Mouse (Mus musculus) testis, adult 2 months (tissue): ENCODE results near the gene Spink8. TPM values are rescaled to one million over a fixed set of nuclear protein-coding genes. Genes with fewer than 3 reads are reported as not detected.

ENCODE experiments used
- H3K27ac ChIP-seq: fragments of 200-500 bp; 2 replicates; pipeline ENCODE4 v1.5.1; 2012; ENCODE audit warnings: low read depth, low read length; ENCODE audit not compliant: control insufficient read depth, insufficient read depth
- H3K27me3 ChIP-seq: fragments of 200-500 bp; 2 replicates; pipeline ENCODE4 v1.6.1; 2012; ENCODE audit warnings: mild to moderate bottlenecking, low read length, moderate library complexity; ENCODE audit not compliant: control insufficient read depth, insufficient read depth
- H3K36me3 ChIP-seq: fragments of 200-500 bp; 2 replicates; pipeline ENCODE4 v1.6.1; 2012; ENCODE audit warnings: mild to moderate bottlenecking, low read length; ENCODE audit not compliant: control insufficient read depth, insufficient read depth
- H3K4me1 ChIP-seq: fragments of 200-500 bp; 2 replicates; pipeline ENCODE4 v1.6.1; 2012; ENCODE audit warnings: low read length; ENCODE audit not compliant: control insufficient read depth, insufficient read depth
- H3K4me3 ChIP-seq: fragments of 200-500 bp; 2 replicates; pipeline ENCODE4 v1.5.1; 2012; ENCODE audit warnings: low read depth, mild to moderate bottlenecking, low read length, moderate library complexity, mixed read lengths; ENCODE audit not compliant: control insufficient read depth
- CTCF ChIP-seq: fragments of 200-500 bp; IDR thresholded peaks from 2 replicates; pipeline ENCODE4 v1.5.1; 2012; ENCODE audit warnings: low read depth, mild to moderate bottlenecking, inconsistent platforms, low read length, moderate library complexity; ENCODE audit not compliant: control insufficient read depth, insufficient read depth, insufficient replicate concordance
- POLR2A ChIP-seq: fragments of 200-500 bp; IDR thresholded peaks from 2 replicates; pipeline ENCODE4 v1.6.1; 2012; ENCODE audit warnings: low read depth, mild to moderate bottlenecking, inconsistent platforms, low read length, moderate library complexity; ENCODE audit not compliant: control insufficient read depth
- polyA plus RNA-seq: library from polyadenylated mRNA; depleted of rRNA; stranded (reverse); fragments of >200 nt; gene quantifications from 2 replicates; pipeline ENCODE4 v1.2.3, GENCODE M21; 2012; rRNA removed

Spink8 gene
- polyA plus RNA-seq, 1 experiment: 0.58 TPM

DNA sequence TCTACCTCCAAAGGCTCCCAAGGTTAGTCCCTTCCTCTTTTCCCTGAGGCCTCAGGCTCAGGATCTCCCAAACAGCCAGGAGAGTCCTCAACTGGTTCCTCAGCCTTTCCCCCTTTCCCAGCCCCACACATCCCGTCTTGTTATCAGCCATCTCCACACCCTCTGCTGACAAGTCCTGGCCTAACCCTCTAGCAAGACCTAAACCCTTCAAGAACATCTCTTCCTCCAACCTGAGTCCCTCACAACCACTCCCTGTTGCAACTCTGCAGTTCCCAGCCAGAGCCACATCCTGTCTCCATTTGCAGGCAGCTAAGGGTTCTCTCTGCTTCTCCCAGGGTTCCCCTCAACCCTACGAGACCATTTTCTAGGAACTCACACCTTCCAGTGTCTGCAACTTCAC lies 54.1 kb downstream of the Spink8 start:
- H3K27ac ChIP-seq: no peak overlapping the region
- TF ChIP-seq POLR2A: no peak
- TF ChIP-seq CTCF: no peak
- H3K36me3 ChIP-seq: no peaks in the 10 kb centered on the region
- H3K27me3 ChIP-seq: no peaks in the 10 kb centered on the region
- no peak overlapping the region for H3K4me3 ChIP-seq
- peaks cover 4% of the 10 kb centered on the region for H3K4me1 ChIP-seq

DNA sequence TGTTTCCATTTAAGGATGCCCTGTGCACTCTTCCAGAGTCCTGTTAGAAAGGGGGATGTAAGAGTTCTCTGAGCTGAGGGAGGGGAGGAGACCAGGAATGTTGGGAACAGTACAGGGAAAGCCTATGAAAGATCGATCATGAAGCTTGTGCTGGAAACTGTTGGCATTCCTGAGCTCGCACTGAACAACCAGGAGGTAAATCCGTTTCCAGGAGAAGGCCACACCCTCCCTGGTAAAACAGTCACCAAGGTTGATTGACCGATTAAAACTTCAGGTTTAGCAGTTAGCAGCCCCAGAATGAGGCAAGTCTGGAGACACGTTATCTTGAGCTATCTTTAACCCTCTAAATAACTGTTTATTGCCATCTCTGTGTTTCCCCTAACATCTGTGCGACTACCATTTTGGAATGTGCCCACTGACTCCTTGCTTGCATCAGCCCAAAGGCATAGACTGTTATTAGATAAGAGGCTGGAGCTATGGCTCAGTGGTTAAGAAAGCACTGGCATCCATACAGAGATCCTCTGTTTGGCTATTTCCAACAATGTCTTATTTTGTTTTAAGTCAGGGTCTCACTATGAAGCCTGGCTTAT lies 59.0 kb downstream of the Spink8 start:
- no peak overlapping the region for H3K27ac ChIP-seq
- TF ChIP-seq POLR2A (no peak), CTCF (no peak)
- H3K36me3 ChIP-seq: no peaks in the 10 kb centered on the region
- peaks cover 7% of the 10 kb centered on the region for H3K4me1 ChIP-seq
- no peaks in the 10 kb centered on the region for H3K27me3 ChIP-seq
- no peak overlapping the region for H3K4me3 ChIP-seq

DNA sequence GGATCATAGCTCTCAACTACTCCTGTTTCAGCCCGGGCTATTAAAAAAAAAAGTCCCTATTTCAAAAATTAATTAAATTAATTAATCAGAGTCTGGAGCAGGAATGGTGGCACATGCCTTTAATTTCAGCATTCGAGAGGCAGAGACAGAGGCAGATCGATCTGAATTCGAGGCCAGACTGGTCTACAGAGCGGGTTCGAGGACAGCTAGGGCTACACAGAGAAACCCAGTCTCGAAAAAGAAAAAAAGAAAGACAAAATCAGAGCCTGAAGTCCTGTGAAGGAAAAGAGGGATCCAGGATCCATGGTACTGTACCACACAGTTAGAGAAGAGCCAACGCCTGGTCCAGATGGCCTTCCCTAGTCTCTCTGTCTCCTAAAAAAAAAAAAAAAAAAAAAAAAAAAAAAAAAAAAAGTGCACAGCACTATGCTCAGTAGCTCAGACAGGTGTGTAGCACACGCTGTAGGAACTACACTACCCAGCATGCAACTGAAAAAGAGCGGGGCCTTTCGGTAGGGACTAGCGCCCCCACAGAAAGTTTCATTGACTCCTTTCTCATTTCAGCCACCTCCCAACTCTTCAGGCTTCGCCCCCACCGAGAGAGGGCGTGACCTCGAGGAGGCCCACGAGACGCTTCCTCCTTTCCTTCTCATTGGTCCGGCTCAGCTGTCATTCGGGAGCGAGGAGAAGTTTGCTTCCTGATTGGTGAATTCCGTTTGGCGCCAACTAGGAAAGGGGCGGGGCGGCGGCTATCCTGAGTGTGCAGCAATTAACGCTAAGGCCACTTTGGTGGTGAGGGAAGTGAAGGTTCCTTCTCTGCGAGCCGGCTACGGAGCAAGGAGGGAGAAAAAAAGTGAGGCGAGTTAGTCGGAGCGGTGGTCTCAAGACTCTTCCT lies 63.0 kb downstream of the Spink8 start, which contains the start of gene Cdc25a:
TSS of gene Cdc25a (plus strand) at position 783 of the 895 bp plus-strand sequence.
- no peaks in the 10 kb centered on the region for H3K36me3 ChIP-seq
- TF ChIP-seq CTCF (0 out of 2 replicates have a peak, but pooled peaks have one; percentile 3), POLR2A (peak; percentile 80)

DNA sequence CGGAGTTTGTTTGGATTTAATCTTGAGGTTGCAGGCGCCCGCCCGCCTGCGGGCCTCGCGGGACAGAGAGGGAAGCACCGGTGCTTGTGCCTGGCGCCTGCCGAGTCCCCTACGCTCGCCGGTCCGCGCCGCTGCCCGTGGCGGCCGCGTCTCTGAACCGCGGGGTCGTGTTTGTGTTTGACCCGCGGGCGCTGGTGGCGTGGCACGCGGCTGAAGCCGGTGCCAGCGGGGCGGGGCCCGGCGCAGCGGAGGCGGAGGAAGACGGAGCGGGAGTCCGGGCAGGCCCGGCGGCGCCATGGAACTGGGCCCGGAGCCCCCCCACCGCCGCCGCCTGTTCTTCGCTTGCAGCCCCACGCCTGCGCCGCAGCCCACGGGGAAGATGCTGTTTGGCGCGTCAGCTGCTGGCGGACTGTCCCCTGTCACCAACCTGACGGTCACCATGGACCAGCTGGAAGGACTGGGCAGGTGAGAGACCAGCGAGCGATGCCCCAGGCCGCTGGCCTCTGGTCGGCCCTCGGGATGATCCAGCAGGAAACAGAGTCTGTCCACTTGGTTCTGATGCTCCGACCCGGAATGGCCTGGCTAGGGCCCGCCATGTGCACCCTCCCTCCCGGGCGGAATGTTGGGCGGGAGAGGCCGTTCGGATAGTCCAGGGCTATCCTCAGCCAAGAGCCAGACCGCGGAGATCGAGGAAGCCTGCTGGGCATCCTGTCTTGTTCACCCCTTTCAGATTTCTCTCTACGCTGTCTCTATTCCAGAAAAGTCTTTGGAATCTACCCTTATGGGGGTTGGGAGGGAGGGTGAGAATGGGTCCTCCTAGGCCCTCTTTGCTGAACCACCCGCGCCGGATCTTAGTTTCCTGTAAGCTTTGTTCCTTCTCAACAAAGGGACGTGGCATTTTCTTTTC lies 63.9 kb downstream of the Spink8 start:
- Histone ChIP-seq H3K36me3 (no peaks in the 10 kb centered on the region), H3K4me3 (peak overlapping the region; percentile 97), H3K27me3 (no peaks in the 10 kb centered on the region), H3K4me1 (peaks cover 9% of the 10 kb centered on the region), H3K27ac (peak overlapping the region; percentile 93)
- TF ChIP-seq CTCF: no peak
- no peak for TF ChIP-seq POLR2A

More for the DNA sequence above, 63.0 kb downstream of the Spink8 start, which contains the start of gene Cdc25a:
- H3K4me1 ChIP-seq: peaks cover 12% of the 10 kb centered on the region
- peak within 1 kb of the TSS; percentile 97 for H3K4me3 ChIP-seq
- peak within 1 kb of the TSS; percentile 93 for H3K27ac ChIP-seq
- H3K27me3 ChIP-seq: no peaks in the 10 kb centered on the region

Other genes with a start within 250 kb of the Spink8 start
- 0.19 TPM in 1 of 2 replicates, not detected in the other for gene Fbxw15, start 244.0 kb upstream of the Spink8 start, polyA plus RNA-seq
- not detected in 2 replicates for gene Fbxw24, start 186.2 kb upstream of the Spink8 start, polyA plus RNA-seq
- gene Fbxw25, start 147.6 kb upstream of the Spink8 start, polyA plus RNA-seq: not detected in 2 replicates
- gene Fbxw18, start 109.6 kb upstream of the Spink8 start, polyA plus RNA-seq: 2.3 and 2.8 TPM in 2 replicates
- gene Fbxw26, start 66.2 kb upstream of the Spink8 start, polyA plus RNA-seq: 0.56 and 0.77 TPM in 2 replicates
- gene Fbxw27, start 21.6 kb upstream of the Spink8 start, polyA plus RNA-seq: 28.1 and 37.2 TPM in 2 replicates
- 159 and 176 TPM in 2 replicates for gene Nme6, start 20.5 kb downstream of the Spink8 start, polyA plus RNA-seq
- gene Camp, start 37.3 kb downstream of the Spink8 start, polyA plus RNA-seq: not detected in 2 replicates
- gene Cdc25a, start 63.3 kb downstream of the Spink8 start, polyA plus RNA-seq: 25.1 and 26.0 TPM in 2 replicates
- gene Map4, start 119.2 kb downstream of the Spink8 start, polyA plus RNA-seq: 282 and 295 TPM in 2 replicates